Mouse (Mus musculus) WW6 (cell line): Measurements from ENCODE around the gene S100a14.

Experiments used
- DNase-seq: peaks from one replicate; pipeline ENCODE4 v3.0.0-alpha.2; 2013; ENCODE audit warnings: low read depth, low spot score

The S100a14 gene

GRCm38 (mm10) chr3:90517711-90518110 is 8.9 kb upstream of the S100a14 start:
- no peak for DNase-seq

- no peak for DNase-seq
Measured at GRCm38 (mm10) chr3:90525421-90525820, 1.2 kb upstream of the S100a14 start.

- DNase-seq: no peak
Measured at GRCm38 (mm10) chr3:90526076-90526475, 580 bp upstream of the S100a14 start.

GRCm38 (mm10) chr3:90527291-90527873 is 726 bp downstream of the S100a14 start:
- no peak for DNase-seq

- no peak for DNase-seq
Measured at GRCm38 (mm10) chr3:90531713-90532112, 5.1 kb downstream of the S100a14 start.

GRCm38 (mm10) chr3:90535446-90535845 is 8.8 kb downstream of the S100a14 start:
- no peak for DNase-seq

- DNase-seq: no peak
Measured at GRCm38 (mm10) chr3:90537141-90537904, 10.7 kb downstream of the S100a14 start, which contains the start of gene S100a16. Gene S100a16, plus strand, starts transcription at chr3:90537254.

GRCm38 (mm10) chr3:90537905-90538296 is 11.2 kb downstream of the S100a14 start:
- DNase-seq: no peak

- no peak for DNase-seq
Measured at GRCm38 (mm10) chr3:90540904-90541303, 14.2 kb downstream of the S100a14 start.

- no peak for DNase-seq
Measured at GRCm38 (mm10) chr3:90549676-90550420, 23.2 kb downstream of the S100a14 start.

- DNase-seq: no peak
Measured at GRCm38 (mm10) chr3:90550421-90550790, 23.8 kb downstream of the S100a14 start.

GRCm38 (mm10) chr3:90552231-90552630 is 25.6 kb downstream of the S100a14 start:
- no peak for DNase-seq

- no peak for DNase-seq
Measured at GRCm38 (mm10) chr3:90555954-90556353, 29.3 kb downstream of the S100a14 start.

- DNase-seq: no peak
Measured at GRCm38 (mm10) chr3:90560008-90560628, 33.5 kb downstream of the S100a14 start, which contains the start of gene S100a3. Gene S100a3, plus strand, starts transcription at chr3:90560578.

- DNase-seq: no peak
Measured at GRCm38 (mm10) chr3:90574691-90575090, 48.0 kb downstream of the S100a14 start.

GRCm38 (mm10) chr3:90575320-90575719 is 48.7 kb downstream of the S100a14 start:
- DNase-seq: no peak

GRCm38 (mm10) chr3:90576351-90577001 is 49.8 kb downstream of the S100a14 start:
- DNase-seq: no peak
